Mouse (Mus musculus) embryonic facial prominence, embryonic 12.5 days (tissue): ENCODE measurements around the gene Kdm2b. TPM values are rescaled to one million over a fixed set of nuclear protein-coding genes. Genes with fewer than 3 reads are reported as not detected.

Source experiments
- ATAC-seq: fragments of 200-750 bp; cut with Nextera tagmentation; 2 replicates; pipeline ENCODE4 v1.8.0; 2017; ENCODE audit not compliant: insufficient number of reproducible peaks, insufficient read depth, low FRiP score, low TSS enrichment
- H3K27ac ChIP-seq: fragments of 300-500 bp; sonication (generic); 2 replicates; pipeline ENCODE4 v1.5.1; 2016; ENCODE audit warnings: mild to moderate bottlenecking
- H3K27me3 ChIP-seq: fragments of 300-500 bp; sonication (generic); 2 replicates; pipeline ENCODE4 v1.6.1; 2016; ENCODE audit warnings: mild to moderate bottlenecking, moderate library complexity
- H3K36me3 ChIP-seq: fragments of 300-500 bp; sonication (generic); 2 replicates; pipeline ENCODE4 v1.6.1; 2016; ENCODE audit warnings: mild to moderate bottlenecking
- H3K4me1 ChIP-seq: fragments of 300-500 bp; sonication (generic); 2 replicates; pipeline ENCODE4 v1.6.1; 2016
- H3K4me2 ChIP-seq: fragments of 300-500 bp; sonication (generic); replicated peaks from 2 replicates; pipeline ENCODE4 v1.6.1; 2016; ENCODE audit warnings: mild to moderate bottlenecking, moderate library complexity
- H3K4me3 ChIP-seq: fragments of 300-500 bp; sonication (generic); 2 replicates; pipeline ENCODE4 v1.5.1; 2016; ENCODE audit warnings: mild to moderate bottlenecking
- H3K9ac ChIP-seq: fragments of 300-500 bp; sonication (generic); 2 replicates; pipeline ENCODE4 v1.6.1; 2016; ENCODE audit warnings: mild to moderate bottlenecking, moderate library complexity
- H3K9me3 ChIP-seq: fragments of 300-500 bp; sonication (generic); 2 replicates; pipeline ENCODE4 v1.6.1; 2016; ENCODE audit warnings: mild to moderate bottlenecking, moderate library complexity
- WGBS: fragments of 180-500 bp; shearing (Covaris S2); methylation state at CpG from one replicate; pipeline ENCODE4 v1.1.7; 2016; 5-methylcytosine and 5-hydroxymethylcytosine counted together
- polyA plus RNA-seq: library from polyadenylated mRNA; unstranded; fragments of >200 nt; fragmentation: Nextera tagmentation; extraction: Ambion mirVana; gene quantifications from 2 replicates; pipeline ENCODE4 v1.2.1, GENCODE M21; 2016

Kdm2b gene
- polyA plus RNA-seq, 1 experiment from 2014 or later: 84.4 TPM

GRCm38 (mm10) chr5:122920557-122920956, 69.1 kb downstream of the Kdm2b start:
- no peak overlapping the region for H3K4me2 ChIP-seq
- no peaks in the 10 kb centered on the region for H3K9me3 ChIP-seq
- no peak for ATAC-seq
- H3K9ac ChIP-seq: no peak overlapping the region
- 84% methylated on average over 5 of the region's 5 CpGs for WGBS
- H3K27me3 ChIP-seq: no peaks in the 10 kb centered on the region
- H3K4me3 ChIP-seq: no peak overlapping the region
- H3K4me1 ChIP-seq: 0 out of 2 replicates have a peak, but pooled peaks cover 9% of the 10 kb centered on the region
- H3K36me3 ChIP-seq: no peaks in the 10 kb centered on the region
- H3K27ac ChIP-seq: no peak overlapping the region

- Histone ChIP-seq H3K4me1 (0 out of 2 replicates have a peak, but pooled peaks cover 9% of the 10 kb centered on the region), H3K36me3 (no peaks in the 10 kb centered on the region), H3K27me3 (no peaks in the 10 kb centered on the region), H3K4me3 (no peak overlapping the region), H3K9me3 (no peaks in the 10 kb centered on the region), H3K4me2 (no peak overlapping the region), H3K9ac (peak overlapping the region; percentile 34; the same call in 1 of the 2 replicates), H3K27ac (no peak overlapping the region)
- no peak for ATAC-seq
- WGBS: 21% methylated on average over 7 of the region's 7 CpGs
These were observed 71.5 kb downstream of the Kdm2b start for GRCm38 (mm10) chr5:122917982-122918711.

- H3K9me3 ChIP-seq: no peaks in the 10 kb centered on the region
- no peak overlapping the region for H3K4me3 ChIP-seq
- no peak overlapping the region for H3K27ac ChIP-seq
- no peak for ATAC-seq
- WGBS: 87% methylated on average over 6 of the region's 6 CpGs
- no peak overlapping the region for H3K4me2 ChIP-seq
- H3K4me1 ChIP-seq: 0 out of 2 replicates have a peak, but pooled peaks cover 9% of the 10 kb centered on the region
- H3K36me3 ChIP-seq: no peaks in the 10 kb centered on the region
- H3K27me3 ChIP-seq: no peaks in the 10 kb centered on the region
- no peak overlapping the region for H3K9ac ChIP-seq
These were observed 73.5 kb downstream of the Kdm2b start for GRCm38 (mm10) chr5:122916147-122916546.

GRCm38 (mm10) chr5:122912863-122913262, 76.8 kb downstream of the Kdm2b start:
- no peak for ATAC-seq
- Histone ChIP-seq H3K4me2 (no peak overlapping the region), H3K9me3 (no peaks in the 10 kb centered on the region), H3K4me1 (0 out of 2 replicates have a peak, but pooled peaks cover 1% of the 10 kb centered on the region), H3K4me3 (no peak overlapping the region), H3K27ac (no peak overlapping the region), H3K27me3 (no peaks in the 10 kb centered on the region), H3K9ac (no peak overlapping the region), H3K36me3 (no peaks in the 10 kb centered on the region)
- WGBS: 89% methylated on average over 4 of the region's 4 CpGs

GRCm38 (mm10) chr5:122909481-122909880, 80.1 kb downstream of the Kdm2b start:
- no peak overlapping the region for H3K4me2 ChIP-seq
- H3K9ac ChIP-seq: no peak overlapping the region
- H3K27ac ChIP-seq: no peak overlapping the region
- no peaks in the 10 kb centered on the region for H3K27me3 ChIP-seq
- no peaks in the 10 kb centered on the region for H3K36me3 ChIP-seq
- no peak for ATAC-seq
- H3K4me1 ChIP-seq: no peaks in the 10 kb centered on the region
- H3K9me3 ChIP-seq: no peaks in the 10 kb centered on the region
- 87% methylated on average over 18 of the region's 18 CpGs for WGBS
- no peak overlapping the region for H3K4me3 ChIP-seq

- H3K4me3 ChIP-seq: no peak overlapping the region
- WGBS: 87% methylated on average over 2 of the region's 2 CpGs
- H3K9me3 ChIP-seq: no peaks in the 10 kb centered on the region
- no peaks in the 10 kb centered on the region for H3K36me3 ChIP-seq
- H3K9ac ChIP-seq: no peak overlapping the region
- H3K27me3 ChIP-seq: no peaks in the 10 kb centered on the region
- H3K27ac ChIP-seq: no peak overlapping the region
- no peak overlapping the region for H3K4me2 ChIP-seq
- no peaks in the 10 kb centered on the region for H3K4me1 ChIP-seq
- no peak for ATAC-seq
These were observed 81.6 kb downstream of the Kdm2b start for GRCm38 (mm10) chr5:122908001-122908400.

GRCm38 (mm10) chr5:122907182-122907581, 82.4 kb downstream of the Kdm2b start:
- no peaks in the 10 kb centered on the region for H3K27me3 ChIP-seq
- no peak overlapping the region for H3K9ac ChIP-seq
- no peak overlapping the region for H3K4me3 ChIP-seq
- no peak overlapping the region for H3K4me2 ChIP-seq
- H3K4me1 ChIP-seq: no peaks in the 10 kb centered on the region
- H3K27ac ChIP-seq: no peak overlapping the region
- H3K9me3 ChIP-seq: no peaks in the 10 kb centered on the region
- no peaks in the 10 kb centered on the region for H3K36me3 ChIP-seq
- ATAC-seq: no peak
- 84% methylated on average over 1 of the region's 1 CpGs for WGBS

- Histone ChIP-seq H3K27me3 (no peaks in the 10 kb centered on the region), H3K27ac (no peak overlapping the region), H3K4me1 (peaks cover 13% of the 10 kb centered on the region), H3K4me2 (no peak overlapping the region), H3K4me3 (no peak overlapping the region), H3K9me3 (no peaks in the 10 kb centered on the region), H3K36me3 (no peaks in the 10 kb centered on the region), H3K9ac (no peak overlapping the region)
- WGBS: 54% methylated on average over 5 of the region's 5 CpGs
- ATAC-seq: no peak
These were observed 86.5 kb downstream of the Kdm2b start for GRCm38 (mm10) chr5:122903165-122903564.

GRCm38 (mm10) chr5:122902228-122902627, 87.4 kb downstream of the Kdm2b start:
- 77% methylated on average over 6 of the region's 6 CpGs for WGBS

GRCm38 (mm10) chr5:122901666-122902065, 88.0 kb downstream of the Kdm2b start:
- no peak for ATAC-seq
- H3K9ac ChIP-seq: no peak overlapping the region
- no peak overlapping the region for H3K4me3 ChIP-seq
- peaks cover 21% of the 10 kb centered on the region for H3K4me1 ChIP-seq
- H3K27ac ChIP-seq: no peak overlapping the region
- no peaks in the 10 kb centered on the region for H3K27me3 ChIP-seq
- no peak overlapping the region for H3K4me2 ChIP-seq
- WGBS: 58% methylated on average over 3 of the region's 3 CpGs
- no peaks in the 10 kb centered on the region for H3K36me3 ChIP-seq
- H3K9me3 ChIP-seq: no peaks in the 10 kb centered on the region

More at GRCm38 (mm10) chr5:122902228-122902627, 87.4 kb downstream of the Kdm2b start:
- Histone ChIP-seq H3K4me3 (no peak overlapping the region), H3K4me2 (no peak overlapping the region), H3K4me1 (peaks cover 21% of the 10 kb centered on the region), H3K27ac (no peak overlapping the region), H3K9me3 (no peaks in the 10 kb centered on the region), H3K36me3 (no peaks in the 10 kb centered on the region), H3K9ac (no peak overlapping the region), H3K27me3 (no peaks in the 10 kb centered on the region)
- ATAC-seq: no peak

- no peak for ATAC-seq
- H3K27ac ChIP-seq: peak overlapping the region; percentile 91
- peaks cover 21% of the 10 kb centered on the region for H3K4me1 ChIP-seq
- no peak overlapping the region for H3K9ac ChIP-seq
- peak overlapping the region; percentile 82 for H3K4me2 ChIP-seq
- no peaks in the 10 kb centered on the region for H3K36me3 ChIP-seq
- peak overlapping the region; percentile 72 for H3K4me3 ChIP-seq
- no peaks in the 10 kb centered on the region for H3K9me3 ChIP-seq
- 52% methylated on average over 11 of the region's 11 CpGs for WGBS
- H3K27me3 ChIP-seq: no peaks in the 10 kb centered on the region
These were observed 88.4 kb downstream of the Kdm2b start for GRCm38 (mm10) chr5:122901179-122901578.

- Histone ChIP-seq H3K27ac (peak overlapping the region; percentile 91), H3K27me3 (no peaks in the 10 kb centered on the region), H3K36me3 (no peaks in the 10 kb centered on the region), H3K4me3 (peak overlapping the region; percentile 72), H3K4me1 (peaks cover 21% of the 10 kb centered on the region), H3K9ac (peak overlapping the region; percentile 92), H3K9me3 (no peaks in the 10 kb centered on the region), H3K4me2 (peak overlapping the region; percentile 82)
- no peak for ATAC-seq
- WGBS: 2% methylated on average over 33 of the region's 33 CpGs
These were observed 89.0 kb downstream of the Kdm2b start for GRCm38 (mm10) chr5:122900558-122901171.
